Mouse (Mus musculus) embryonic facial prominence, embryonic 11.5 days (tissue): Measurements from ENCODE around the gene Anapc11. TPM values are rescaled to one million over a fixed set of nuclear protein-coding genes. Genes with fewer than 3 reads are reported as not detected.

Source experiments
- ATAC-seq: fragments of 200-750 bp; cut with Nextera tagmentation; replicated peaks from 2 replicates; pipeline ENCODE4 v1.8.0; 2017; ENCODE audit warnings: low read depth; ENCODE audit not compliant: insufficient number of reproducible peaks, low FRiP score, low TSS enrichment
- DNase-seq: peaks from one replicate; pipeline ENCODE4 v3.0.0-alpha.2; 2015; ENCODE audit warnings: low spot score
- H3K27ac ChIP-seq: fragments of 300-500 bp; sonication (generic); replicated peaks from 2 replicates; pipeline ENCODE4 v1.5.1; 2014; ENCODE audit warnings: mild to moderate bottlenecking, low read depth, low read length, control low read depth
- H3K27me3 ChIP-seq: fragments of 300-500 bp; sonication (generic); 2 replicates; pipeline ENCODE4 v1.6.1; 2014; ENCODE audit warnings: mild to moderate bottlenecking, low read length, moderate library complexity, mixed read lengths; ENCODE audit not compliant: control insufficient read depth, insufficient read depth
- H3K36me3 ChIP-seq: fragments of 300-500 bp; sonication (generic); replicated peaks from 2 replicates; pipeline ENCODE4 v1.6.1; 2014; ENCODE audit warnings: low read depth, mild to moderate bottlenecking, low read length, moderate library complexity, mixed read lengths; ENCODE audit not compliant: control insufficient read depth, insufficient read depth
- H3K4me1 ChIP-seq: fragments of 300-500 bp; sonication (generic); 2 replicates; pipeline ENCODE4 v1.6.1; 2014; ENCODE audit warnings: low read length, mixed read lengths; ENCODE audit not compliant: control insufficient read depth, insufficient read depth
- H3K4me2 ChIP-seq: fragments of 300-500 bp; sonication (generic); 2 replicates; pipeline ENCODE4 v1.6.1; 2014; ENCODE audit warnings: low read depth, mild to moderate bottlenecking, control low read depth, low read length, moderate library complexity
- H3K4me3 ChIP-seq: fragments of 300-500 bp; sonication (generic); 2 replicates; pipeline ENCODE4 v1.5.1; 2014; ENCODE audit warnings: low read depth, low read length, control low read depth
- H3K9ac ChIP-seq: fragments of 300-500 bp; sonication (generic); replicated peaks from 2 replicates; pipeline ENCODE4 v1.6.1; 2014; ENCODE audit warnings: mild to moderate bottlenecking, control low read depth, low read length
- H3K9me3 ChIP-seq: fragments of 300-500 bp; sonication (generic); replicated peaks from 2 replicates; pipeline ENCODE4 v1.6.1; 2016; ENCODE audit warnings: mild to moderate bottlenecking, low read length, inconsistent platforms, mixed read lengths; ENCODE audit not compliant: control insufficient read depth
- WGBS: fragments of 180-500 bp; shearing (Covaris S2); extraction: QIAGEN DNeasy Blood & Tissue Kit; methylation state at CpG from one replicate; pipeline ENCODE4 v1.1.7; 2014; 5-methylcytosine and 5-hydroxymethylcytosine counted together
- polyA plus RNA-seq: library from polyadenylated mRNA; unstranded; fragments of >200 nt; fragmentation: Nextera tagmentation; extraction: Ambion mirVana; gene quantifications from 2 replicates; pipeline ENCODE4 v1.2.1, GENCODE M21; 2014

Gene Anapc11
- polyA plus RNA-seq, 1 experiment from 2014 or later, result 177 TPM

DNA sequence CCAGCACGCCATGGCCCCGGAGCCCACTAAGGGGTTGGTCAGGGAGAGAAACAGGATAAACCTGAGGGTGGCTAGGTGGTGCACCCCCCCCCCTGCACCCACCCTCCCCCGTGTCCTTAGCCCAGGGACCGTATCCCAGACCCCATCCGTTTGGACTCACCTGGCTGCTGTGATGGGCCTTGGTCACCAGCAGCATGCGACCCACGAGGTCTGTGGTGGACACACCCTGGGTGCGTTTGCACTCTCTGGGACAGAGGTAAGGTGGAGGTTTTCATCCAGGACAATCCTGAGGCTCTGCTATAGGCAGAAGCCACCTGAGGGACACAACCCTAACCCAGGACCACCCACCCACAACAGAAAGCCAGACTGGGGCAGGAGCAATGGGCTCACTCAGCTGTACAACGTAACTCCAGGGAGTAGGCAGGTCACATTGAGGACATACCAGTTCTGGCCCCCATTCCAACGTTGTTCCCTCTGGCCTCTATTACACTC is 15.3 kb downstream of the Anapc11 start:
- ATAC-seq (no peak), DNase-seq (no peak)
- no peak overlapping the region for H3K9ac ChIP-seq
- H3K4me1 ChIP-seq, result peaks cover under 1% of the 10 kb centered on the region; the same call in 1 of the 2 replicates
- H3K27me3 ChIP-seq, result no peaks in the 10 kb centered on the region
- no peak overlapping the region for H3K4me3 ChIP-seq
- H3K9me3 ChIP-seq, result no peaks in the 10 kb centered on the region
- peaks cover 9% of the 10 kb centered on the region for H3K36me3 ChIP-seq
- no peak overlapping the region for H3K27ac ChIP-seq
- 87% methylated on average over 10 of the region's 10 CpGs for WGBS
- H3K4me2 ChIP-seq, result no peak overlapping the region

DNA sequence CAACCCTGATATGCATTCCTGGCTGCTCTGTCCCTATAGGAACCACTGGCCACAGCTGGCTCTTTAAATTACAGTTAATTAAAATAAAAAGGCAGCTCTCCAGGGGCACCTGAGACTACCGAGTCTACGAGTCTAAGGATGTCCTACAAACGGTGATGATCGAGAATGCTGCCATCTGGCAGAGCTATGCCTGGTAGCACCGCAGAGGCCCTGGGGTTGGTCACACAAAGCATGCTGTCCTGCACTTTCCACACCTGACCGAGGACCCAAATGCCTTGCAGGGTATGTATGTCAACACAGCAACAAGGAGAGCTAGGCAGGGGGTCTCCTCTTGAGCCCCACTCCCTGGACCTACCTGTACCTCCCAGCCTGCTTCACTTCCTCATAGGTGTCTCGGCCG is 15.8 kb downstream of the Anapc11 start:
- Histone ChIP-seq H3K36me3 (peaks cover 9% of the 10 kb centered on the region), H3K27me3 (no peaks in the 10 kb centered on the region), H3K4me3 (no peak overlapping the region), H3K9ac (no peak overlapping the region), H3K27ac (no peak overlapping the region), H3K4me2 (no peak overlapping the region), H3K4me1 (no peaks in the 10 kb centered on the region; the same call in 1 of the 2 replicates), H3K9me3 (no peaks in the 10 kb centered on the region)
- ATAC-seq (no peak), DNase-seq (no peak)
- 86% methylated on average over 8 of the region's 8 CpGs for WGBS

DNA sequence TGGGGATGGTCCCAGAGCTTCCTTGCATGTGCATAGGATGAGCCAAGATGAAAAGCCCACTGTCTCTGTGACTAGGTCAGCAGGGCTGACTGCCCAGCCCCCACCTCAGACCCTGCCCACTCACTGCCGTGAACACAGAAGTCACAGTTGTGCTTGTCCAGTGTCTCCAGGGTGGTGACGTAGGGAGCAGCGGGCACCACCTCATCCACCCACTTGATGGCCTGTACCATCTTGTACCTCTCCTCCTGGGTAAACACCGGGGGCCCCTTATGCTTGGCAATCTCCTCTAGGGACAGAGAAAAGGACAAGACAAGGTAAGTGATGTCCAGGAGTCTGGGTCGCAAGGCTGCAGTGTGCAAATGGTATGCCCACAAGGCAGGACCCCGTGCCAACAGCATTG is 16.9 kb downstream of the Anapc11 start:
- Histone ChIP-seq H3K27me3 (no peaks in the 10 kb centered on the region), H3K4me2 (no peak overlapping the region), H3K27ac (no peak overlapping the region), H3K36me3 (peaks cover 9% of the 10 kb centered on the region), H3K9ac (no peak overlapping the region), H3K4me1 (no peaks in the 10 kb centered on the region), H3K4me3 (no peak overlapping the region), H3K9me3 (no peaks in the 10 kb centered on the region)
- no peak for DNase-seq
- WGBS, result 91% methylated on average over 6 of the region's 6 CpGs
- ATAC-seq, result no peak

DNA sequence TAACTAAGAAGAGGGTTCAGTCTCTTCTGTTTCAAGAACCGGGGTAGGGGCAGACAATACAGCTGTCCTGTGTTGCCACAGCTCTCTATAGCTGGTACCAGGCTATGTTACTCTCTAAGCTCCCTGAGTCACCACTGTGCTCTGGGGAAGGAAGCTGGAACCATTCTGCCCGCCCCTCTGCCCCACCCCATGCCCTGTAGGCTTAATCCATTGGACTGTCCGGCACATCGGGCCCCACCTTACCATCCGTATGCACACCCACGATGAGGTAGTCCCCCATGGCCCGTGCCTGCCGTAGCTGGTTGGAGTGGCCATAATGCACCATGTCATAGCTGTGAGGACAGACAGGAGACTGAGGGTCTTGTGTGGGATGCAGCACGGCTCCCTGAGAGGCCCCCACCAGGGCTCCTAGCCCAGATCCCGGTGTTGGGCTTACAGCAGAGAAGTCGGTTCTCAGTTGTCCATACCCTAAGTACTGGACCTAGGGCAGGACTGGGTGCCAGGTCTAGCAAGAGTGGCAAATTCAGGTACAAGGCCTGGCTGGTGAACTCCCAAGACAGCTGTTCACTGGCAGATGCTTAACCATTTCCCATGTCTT is 17.5 kb downstream of the Anapc11 start:
- Histone ChIP-seq H3K27me3 (no peaks in the 10 kb centered on the region), H3K4me3 (no peak overlapping the region), H3K4me2 (no peak overlapping the region), H3K36me3 (peaks cover 9% of the 10 kb centered on the region), H3K27ac (no peak overlapping the region), H3K9ac (no peak overlapping the region), H3K9me3 (no peaks in the 10 kb centered on the region), H3K4me1 (no peaks in the 10 kb centered on the region)
- ATAC-seq (no peak), DNase-seq (no peak)
- WGBS, result 90% methylated on average over 11 of the region's 11 CpGs

GRCm38 (mm10) chr11:120616617-120617294 is 18.5 kb downstream of the Anapc11 start:
- ATAC-seq (no peak), DNase-seq (no peak)
- 55% methylated on average over 4 of the region's 4 CpGs for WGBS
- Histone ChIP-seq H3K4me2 (peak overlapping the region; percentile 85), H3K4me1 (no peaks in the 10 kb centered on the region), H3K9ac (peak overlapping the region; percentile 74), H3K27me3 (no peaks in the 10 kb centered on the region), H3K36me3 (peaks cover 9% of the 10 kb centered on the region), H3K9me3 (no peaks in the 10 kb centered on the region), H3K4me3 (peak overlapping the region; percentile 75), H3K27ac (no peak overlapping the region)

DNA sequence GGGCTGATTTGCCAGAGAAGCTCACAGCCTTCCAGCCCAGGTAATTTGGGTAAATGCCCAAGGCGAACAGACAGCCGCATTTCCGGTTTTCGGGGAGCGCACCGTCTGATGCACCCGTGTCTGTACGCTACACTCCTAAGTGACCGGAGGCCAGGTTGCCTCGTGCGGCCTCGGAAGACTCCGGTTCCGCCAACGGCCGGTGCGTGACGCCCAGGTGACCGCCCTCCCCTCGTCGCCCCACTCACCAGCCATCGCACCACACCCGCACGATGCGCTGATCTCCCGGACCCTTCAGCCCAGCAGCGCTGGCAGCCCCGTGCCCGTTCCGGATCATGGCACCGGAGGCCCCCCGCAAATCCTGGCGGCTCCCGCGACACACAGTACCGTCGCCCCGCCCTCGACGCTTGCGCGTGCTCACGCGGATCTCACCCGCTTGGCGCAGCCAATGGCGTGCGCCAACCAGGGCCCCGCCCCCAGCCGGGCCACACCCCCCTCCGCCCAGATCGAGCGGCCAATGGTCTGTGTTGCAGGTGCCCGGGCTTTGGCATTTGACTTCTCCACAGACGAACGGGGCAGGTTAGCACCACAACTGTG is 19.4 kb downstream of the Anapc11 start, which contains the start of gene Pcyt2:
Pcyt2 (minus strand) TSS at position 418 of the 594 bp plus-strand sequence.
- Histone ChIP-seq H3K27me3 (no peaks in the 10 kb centered on the region), H3K36me3 (peaks cover 6% of the 10 kb centered on the region), H3K4me3 (peak within 1 kb of the TSS; percentile 75), H3K4me1 (no peaks in the 10 kb centered on the region), H3K9me3 (no peaks in the 10 kb centered on the region), H3K9ac (peak within 1 kb of the TSS; percentile 74), H3K27ac (peak within 1 kb of the TSS; percentile 20; the same call in 1 of the 2 replicates), H3K4me2 (peak within 1 kb of the TSS; percentile 85)
- WGBS, result under 1% methylated on average over 56 of the region's 56 CpGs
- DNase-seq (peak; percentile 94), ATAC-seq (peak; percentile 91)

DNA sequence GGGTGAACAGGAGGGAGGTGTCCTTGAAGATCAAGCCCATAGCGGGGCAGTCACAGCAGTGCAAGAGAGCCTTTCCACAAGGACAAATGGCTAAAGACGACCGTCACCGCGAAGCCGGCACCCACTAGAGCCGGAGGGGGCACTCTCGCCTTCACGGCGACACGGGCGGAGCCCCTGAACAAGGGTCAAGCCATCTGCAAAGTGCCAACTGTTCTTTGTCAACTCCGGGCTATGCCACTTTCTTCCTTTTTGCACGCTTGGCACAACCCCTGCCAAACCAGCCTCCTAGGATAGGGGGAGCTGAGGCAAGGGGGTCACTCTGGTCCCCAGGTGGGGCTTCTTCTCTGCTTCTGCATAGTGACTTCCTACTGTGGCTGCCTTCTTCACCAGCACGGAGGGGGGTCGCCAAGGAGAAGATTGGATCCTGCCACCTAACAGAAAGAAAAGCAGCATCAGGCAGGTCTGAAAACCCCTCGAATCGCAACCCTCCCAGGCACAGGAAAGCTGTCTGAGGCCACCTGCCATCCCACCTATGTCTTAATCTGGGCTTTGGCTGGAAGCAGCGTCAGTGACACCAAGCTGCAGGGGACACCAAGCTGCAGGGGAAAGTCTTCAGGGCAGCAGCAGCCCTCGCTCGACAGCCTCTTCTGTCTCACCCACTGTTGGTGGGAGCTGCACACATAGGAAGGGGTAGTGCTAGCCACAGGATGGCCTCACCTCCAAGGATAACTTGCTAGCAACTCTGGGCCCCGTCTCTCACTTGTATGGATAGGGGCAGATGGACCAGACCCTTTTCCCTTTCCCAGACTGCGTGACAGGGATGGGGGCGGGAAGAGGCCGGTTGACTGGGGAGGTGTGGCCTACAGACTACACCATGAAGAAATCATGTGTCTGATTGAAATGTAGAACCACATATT is 20.7 kb downstream of the Anapc11 start:
- H3K9ac ChIP-seq, result no peak overlapping the region
- no peaks in the 10 kb centered on the region for H3K27me3 ChIP-seq
- H3K27ac ChIP-seq, result no peak overlapping the region
- no peaks in the 10 kb centered on the region; the same call in 1 of the 2 replicates for H3K4me1 ChIP-seq
- no peak overlapping the region for H3K4me2 ChIP-seq
- no peak overlapping the region for H3K4me3 ChIP-seq
- DNase-seq (no peak), ATAC-seq (no peak)
- H3K36me3 ChIP-seq, result peaks cover 4% of the 10 kb centered on the region
- WGBS, result 91% methylated on average over 25 of the region's 25 CpGs
- no peaks in the 10 kb centered on the region for H3K9me3 ChIP-seq
